Mouse (Mus musculus) bone marrow macrophage, adult 2 months (primary cell): ENCODE results near the gene Slc25a45. TPM values are rescaled to one million over a fixed set of nuclear protein-coding genes. Genes with fewer than 3 reads are reported as not detected.

ENCODE experiments used
- H3K27ac ChIP-seq: 2 replicates; pipeline ENCODE4 v1.5.1; 2012; ENCODE audit warnings: low read depth, low read length; ENCODE audit not compliant: insufficient read depth
- H3K4me1 ChIP-seq: 2 replicates; pipeline ENCODE4 v1.6.1; 2012; ENCODE audit warnings: low read length; ENCODE audit not compliant: control insufficient read depth, insufficient read depth
- H3K4me3 ChIP-seq: 2 replicates; pipeline ENCODE4 v1.5.1; 2012; ENCODE audit warnings: mild to moderate bottlenecking, low read length, moderate library complexity; ENCODE audit not compliant: insufficient read depth
- CTCF ChIP-seq: IDR thresholded peaks from 2 replicates; pipeline ENCODE4 v1.5.1; 2012; ENCODE audit warnings: low read depth, mild to moderate bottlenecking, low read length, moderate library complexity
- POLR2A ChIP-seq: IDR thresholded peaks from 2 replicates; pipeline ENCODE4 v1.6.1; 2012; ENCODE audit warnings: mild to moderate bottlenecking, low read depth, low read length, borderline replicate concordance
- polyA plus RNA-seq: library from polyadenylated mRNA; stranded (reverse); fragments of >200 nt; gene quantifications from 2 replicates; pipeline ENCODE4 v1.2.4, GENCODE M21; 2012; ENCODE audit not compliant: missing spikeins, insufficient read depth, insufficient read length

Gene Slc25a45
- polyA plus RNA-seq, 1 experiment = 78.0 TPM

GRCm38 (mm10) chr19:5840086-5840889 is 37.3 kb upstream of the Slc25a45 start:
- H3K4me3 ChIP-seq = peak overlapping the region; percentile 78
- TF ChIP-seq POLR2A (peak; percentile 72), CTCF (no peak)
- no peaks in the 10 kb centered on the region for H3K4me1 ChIP-seq
- peak overlapping the region; percentile 99 for H3K27ac ChIP-seq

GRCm38 (mm10) chr19:5840890-5841388 is 36.7 kb upstream of the Slc25a45 start:
- TF ChIP-seq CTCF (no peak), POLR2A (no peak)
- H3K4me3 ChIP-seq = peak overlapping the region; percentile 78
- H3K27ac ChIP-seq = peak overlapping the region; percentile 99
- no peaks in the 10 kb centered on the region for H3K4me1 ChIP-seq

- peak overlapping the region; percentile 78 for H3K4me3 ChIP-seq
- peak; percentile 7; the same call in 1 of the 2 replicates for TF ChIP-seq CTCF
- peak; percentile 41; the same call in 1 of the 2 replicates for TF ChIP-seq POLR2A
- no peaks in the 10 kb centered on the region for H3K4me1 ChIP-seq
- H3K27ac ChIP-seq = peak overlapping the region; percentile 99
These were observed 36.1 kb upstream of the Slc25a45 start for GRCm38 (mm10) chr19:5841389-5841946.

GRCm38 (mm10) chr19:5841999-5842784 is 35.4 kb upstream of the Slc25a45 start:
- Histone ChIP-seq H3K4me1 (peaks cover 3% of the 10 kb centered on the region), H3K27ac (peak overlapping the region; percentile 99), H3K4me3 (peak overlapping the region; percentile 78)
- no peak for TF ChIP-seq POLR2A

GRCm38 (mm10) chr19:5842785-5843730 is 34.5 kb upstream of the Slc25a45 start:
- TF ChIP-seq POLR2A = no peak
- TF ChIP-seq CTCF = no peak
- Histone ChIP-seq H3K4me1 (peaks cover 10% of the 10 kb centered on the region), H3K4me3 (peak overlapping the region; percentile 78)

GRCm38 (mm10) chr19:5843781-5844691 is 33.6 kb upstream of the Slc25a45 start:
- TF ChIP-seq POLR2A (peak; percentile 75; the same call in 1 of the 2 replicates), CTCF (no peak)
- peak overlapping the region; percentile 78 for H3K4me3 ChIP-seq
- peak overlapping the region; percentile 99 for H3K27ac ChIP-seq
- H3K4me1 ChIP-seq = peaks cover 10% of the 10 kb centered on the region

More at GRCm38 (mm10) chr19:5842785-5843730, 34.5 kb upstream of the Slc25a45 start:
- H3K27ac ChIP-seq = peak overlapping the region; percentile 99

- H3K27ac ChIP-seq = peak overlapping the region; percentile 99
- TF ChIP-seq POLR2A = no peak
- peak overlapping the region; percentile 78 for H3K4me3 ChIP-seq
- H3K4me1 ChIP-seq = peaks cover 12% of the 10 kb centered on the region
These were observed 32.7 kb upstream of the Slc25a45 start for GRCm38 (mm10) chr19:5844831-5845318.
